Mouse (Mus musculus) ES-Bruce4 (cell line): ENCODE results near the gene Snx32.

Source experiments
- CTCF ChIP-seq: IDR thresholded peaks from one replicate; pipeline ENCODE4 v1.8.1; 2011; ENCODE audit warnings: low read depth, low read length
- POLR2A ChIP-seq: IDR thresholded peaks from one replicate; pipeline ENCODE4 v1.8.1; 2011; ENCODE audit warnings: low read length; ENCODE audit not compliant: insufficient read depth

DNA sequence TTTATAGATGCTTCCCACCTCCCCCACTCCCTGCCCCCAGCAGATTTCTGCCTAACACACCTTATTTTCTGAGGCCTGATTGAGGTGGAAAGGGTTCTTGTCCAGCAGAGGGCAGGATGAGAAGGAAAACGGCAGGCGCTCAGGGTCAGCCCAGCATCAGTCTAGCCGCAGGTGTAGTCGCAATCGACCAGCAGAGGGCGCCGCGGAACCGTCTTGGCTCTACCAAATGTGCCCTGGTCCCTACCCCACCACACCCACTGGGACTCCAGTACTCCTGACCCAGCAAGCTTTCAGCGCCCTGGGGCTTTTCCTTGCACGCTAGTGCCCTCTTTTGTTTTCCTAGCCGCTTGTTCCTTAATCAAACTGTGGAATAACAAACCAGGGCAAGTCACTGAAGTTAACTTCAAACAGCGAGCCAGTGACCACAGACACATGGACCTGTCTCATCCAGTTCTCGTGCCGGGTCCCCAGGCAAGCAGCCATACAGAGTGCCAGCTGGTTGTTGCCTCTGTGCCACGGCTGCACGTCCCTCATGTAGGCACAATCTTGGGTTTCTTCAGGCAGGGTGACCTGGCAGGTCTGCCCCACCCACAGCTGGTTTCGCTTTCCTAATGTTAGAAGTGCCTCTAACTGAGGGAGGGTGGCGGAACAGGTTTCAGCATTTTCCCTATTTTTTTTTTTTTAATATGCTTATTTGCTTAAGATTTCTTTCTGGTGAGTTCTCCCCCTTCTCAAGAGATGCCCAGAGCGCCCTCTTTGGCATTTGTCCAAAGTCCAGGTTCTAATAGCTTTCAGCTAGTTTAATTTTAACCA is 19.2 kb upstream of the Snx32 start:
- TF ChIP-seq POLR2A: no peak
- TF ChIP-seq CTCF: peak; percentile 99
